Mouse (Mus musculus) embryonic facial prominence, embryonic 13.5 days (tissue): ENCODE results near the gene Sh3bp5. TPM values are rescaled to one million over a fixed set of nuclear protein-coding genes. Genes with fewer than 3 reads are reported as not detected.

Experiments used
- ATAC-seq: fragments of 200-750 bp; cut with Nextera tagmentation; 2 replicates; pipeline ENCODE4 v1.8.0; 2017; ENCODE audit warnings: low read depth; ENCODE audit not compliant: insufficient number of reproducible peaks, insufficient read depth, low FRiP score, low TSS enrichment
- H3K27ac ChIP-seq: fragments of 300-500 bp; sonication (generic); 2 replicates; pipeline ENCODE4 v1.5.1; 2015; ENCODE audit warnings: moderate library complexity, mild to moderate bottlenecking, inconsistent platforms
- H3K27me3 ChIP-seq: fragments of 300-500 bp; sonication (generic); 2 replicates; pipeline ENCODE4 v1.6.1; 2015; ENCODE audit warnings: mild to moderate bottlenecking, inconsistent platforms
- H3K36me3 ChIP-seq: fragments of 300-500 bp; sonication (generic); 2 replicates; pipeline ENCODE4 v1.6.1; 2015; ENCODE audit warnings: mild to moderate bottlenecking, inconsistent platforms
- H3K4me1 ChIP-seq: fragments of 300-500 bp; sonication (generic); 2 replicates; pipeline ENCODE4 v1.6.1; 2015; ENCODE audit warnings: inconsistent platforms
- H3K4me2 ChIP-seq: fragments of 300-500 bp; sonication (generic); 2 replicates; pipeline ENCODE4 v1.6.1; 2015; ENCODE audit warnings: moderate library complexity, mild to moderate bottlenecking, inconsistent platforms
- H3K4me3 ChIP-seq: fragments of 300-500 bp; sonication (generic); 2 replicates; pipeline ENCODE4 v1.5.1; 2015; ENCODE audit warnings: mild to moderate bottlenecking, inconsistent platforms
- H3K9ac ChIP-seq: fragments of 300-500 bp; sonication (generic); 2 replicates; pipeline ENCODE4 v1.6.1; 2015; ENCODE audit warnings: mild to moderate bottlenecking, inconsistent platforms
- H3K9me3 ChIP-seq: fragments of 300-500 bp; sonication (generic); 2 replicates; pipeline ENCODE4 v1.6.1; 2016; ENCODE audit warnings: inconsistent platforms
- WGBS: fragments of 180-500 bp; shearing (Covaris S2); methylation state at CpG from one replicate; pipeline ENCODE4 v1.1.7; 2015; ENCODE audit warnings: mixed read lengths; 5-methylcytosine and 5-hydroxymethylcytosine counted together
- polyA plus RNA-seq: library from polyadenylated mRNA; unstranded; fragments of >200 nt; fragmentation: Nextera tagmentation; extraction: Ambion mirVana; gene quantifications from 2 replicates; pipeline ENCODE4 v1.2.1, GENCODE M21; 2015

The Sh3bp5 gene
- polyA plus RNA-seq, 1 experiment from 2014 or later: 40.1 TPM

GRCm38 (mm10) chr14:31367951-31368350 is 67.9 kb downstream of the Sh3bp5 start:
- no peak for ATAC-seq
- Histone ChIP-seq H3K27me3 (no peaks in the 10 kb centered on the region), H3K4me3 (no peak overlapping the region), H3K27ac (no peak overlapping the region), H3K4me1 (no peaks in the 10 kb centered on the region), H3K4me2 (no peak overlapping the region), H3K36me3 (peaks cover 75% of the 10 kb centered on the region), H3K9ac (no peak overlapping the region), H3K9me3 (no peaks in the 10 kb centered on the region)
- WGBS: 88% methylated on average over 7 of the region's 7 CpGs

DNA sequence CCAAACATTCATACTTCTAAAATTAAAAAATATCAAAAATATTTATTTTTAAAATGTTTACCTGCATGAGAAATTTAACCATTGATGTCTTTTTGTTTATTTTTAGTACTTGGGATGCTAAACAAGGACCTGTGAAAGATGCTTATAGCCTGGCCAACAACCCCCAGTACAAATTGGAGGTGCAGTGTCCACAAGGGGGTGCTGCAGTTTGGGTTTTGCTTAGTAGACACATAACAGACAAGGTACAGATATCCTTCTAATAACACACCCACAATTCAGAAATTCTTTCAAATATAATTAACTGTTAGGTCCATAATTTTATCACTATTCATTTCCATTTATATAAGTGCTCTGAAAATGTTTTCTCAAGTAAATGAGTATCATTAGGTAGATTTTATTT is 70.5 kb downstream of the Sh3bp5 start:
- Histone ChIP-seq H3K27ac (no peak overlapping the region), H3K4me3 (no peak overlapping the region)
- ATAC-seq: no peak

GRCm38 (mm10) chr14:31364589-31364988 is 71.3 kb downstream of the Sh3bp5 start:
- Histone ChIP-seq H3K36me3 (peaks cover 75% of the 10 kb centered on the region), H3K27ac (no peak overlapping the region), H3K27me3 (no peaks in the 10 kb centered on the region), H3K4me2 (no peak overlapping the region), H3K9ac (no peak overlapping the region), H3K9me3 (no peaks in the 10 kb centered on the region), H3K4me3 (no peak overlapping the region), H3K4me1 (no peaks in the 10 kb centered on the region)
- no peak for ATAC-seq
- WGBS: 94% methylated on average over 4 of the region's 4 CpGs

More for the DNA sequence above, 70.5 kb downstream of the Sh3bp5 start:
- H3K4me1 ChIP-seq: no peaks in the 10 kb centered on the region
- peaks cover 76% of the 10 kb centered on the region for H3K36me3 ChIP-seq
- no peaks in the 10 kb centered on the region for H3K27me3 ChIP-seq
- no peaks in the 10 kb centered on the region for H3K9me3 ChIP-seq
- H3K9ac ChIP-seq: no peak overlapping the region
- no peak overlapping the region for H3K4me2 ChIP-seq

DNA sequence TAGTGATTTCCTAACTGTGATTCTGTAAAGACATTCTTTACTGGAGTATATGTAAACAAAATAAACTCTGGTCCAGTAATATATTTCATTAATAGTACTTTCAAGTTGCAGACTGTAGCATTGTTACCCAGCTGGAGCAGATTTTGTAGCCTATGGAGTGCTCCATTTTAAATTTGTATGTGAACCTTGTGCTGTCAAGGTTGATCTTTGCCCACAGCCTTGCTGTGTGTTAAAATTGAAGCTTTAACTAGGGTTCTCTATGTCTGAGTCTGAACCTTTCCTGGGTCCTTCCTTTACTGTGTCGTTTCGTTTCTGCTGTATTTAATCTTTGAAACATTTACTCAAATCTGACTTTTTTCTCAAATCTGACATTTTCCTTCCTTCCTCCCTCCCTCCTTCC is 73.6 kb downstream of the Sh3bp5 start:
- H3K27ac ChIP-seq: no peak overlapping the region
- no peaks in the 10 kb centered on the region for H3K4me1 ChIP-seq
- H3K36me3 ChIP-seq: peaks cover 68% of the 10 kb centered on the region
- ATAC-seq: no peak
- no peak overlapping the region for H3K4me3 ChIP-seq
- no peaks in the 10 kb centered on the region for H3K27me3 ChIP-seq
- no peaks in the 10 kb centered on the region for H3K9me3 ChIP-seq
- no peak overlapping the region for H3K4me2 ChIP-seq
- H3K9ac ChIP-seq: no peak overlapping the region
- WGBS: 92% methylated on average over 2 of the region's 2 CpGs

DNA sequence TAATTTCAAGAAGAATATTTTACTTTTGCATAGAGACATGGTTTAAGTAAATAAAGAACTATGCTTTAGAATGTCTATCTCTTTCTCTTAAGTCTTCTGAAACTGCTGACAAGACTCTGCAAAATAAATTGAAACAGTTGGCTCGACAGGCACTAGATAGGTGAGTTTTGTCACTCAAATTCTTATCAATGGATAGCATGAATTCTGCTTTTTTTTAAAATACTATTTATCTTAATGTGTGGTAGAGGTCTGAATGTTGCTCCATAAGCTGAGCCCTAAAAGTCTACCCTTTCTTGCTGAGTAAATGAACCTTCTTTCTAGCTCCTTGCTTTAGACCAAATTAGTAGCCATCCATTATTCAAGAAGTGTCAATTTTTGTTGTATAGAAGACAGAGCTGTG is 90.5 kb downstream of the Sh3bp5 start:
- ATAC-seq: no peak
- H3K36me3 ChIP-seq: peaks cover 57% of the 10 kb centered on the region
- no peaks in the 10 kb centered on the region for H3K9me3 ChIP-seq

GRCm38 (mm10) chr14:31343241-31343640 is 92.6 kb downstream of the Sh3bp5 start:
- H3K4me1 ChIP-seq: no peaks in the 10 kb centered on the region
- H3K9me3 ChIP-seq: no peaks in the 10 kb centered on the region
- H3K4me3 ChIP-seq: no peak overlapping the region
- H3K36me3 ChIP-seq: peaks cover 42% of the 10 kb centered on the region
- no peak for ATAC-seq
- H3K4me2 ChIP-seq: no peak overlapping the region
- H3K27me3 ChIP-seq: no peaks in the 10 kb centered on the region
- 76% methylated on average over 8 of the region's 8 CpGs for WGBS
- no peak overlapping the region for H3K9ac ChIP-seq
- H3K27ac ChIP-seq: no peak overlapping the region

More for the DNA sequence above, 90.5 kb downstream of the Sh3bp5 start:
- H3K4me1 ChIP-seq: no peaks in the 10 kb centered on the region
- 94% methylated on average over 1 of the region's 1 CpGs for WGBS
- no peak overlapping the region for H3K4me2 ChIP-seq
- no peak overlapping the region for H3K27ac ChIP-seq
- H3K9ac ChIP-seq: no peak overlapping the region
- no peak overlapping the region for H3K4me3 ChIP-seq
- H3K27me3 ChIP-seq: no peaks in the 10 kb centered on the region

- Histone ChIP-seq H3K27me3 (no peaks in the 10 kb centered on the region), H3K4me3 (peak overlapping the region; percentile 86), H3K9me3 (no peaks in the 10 kb centered on the region), H3K4me2 (peak overlapping the region; percentile 71), H3K9ac (peak overlapping the region; percentile 91; the same call in 1 of the 2 replicates), H3K4me1 (peaks cover 4% of the 10 kb centered on the region), H3K27ac (no peak overlapping the region), H3K36me3 (peaks cover 8% of the 10 kb centered on the region)
- ATAC-seq: no peak
Measured at GRCm38 (mm10) chr14:31337947-31338346, 97.9 kb downstream of the Sh3bp5 start.

DNA sequence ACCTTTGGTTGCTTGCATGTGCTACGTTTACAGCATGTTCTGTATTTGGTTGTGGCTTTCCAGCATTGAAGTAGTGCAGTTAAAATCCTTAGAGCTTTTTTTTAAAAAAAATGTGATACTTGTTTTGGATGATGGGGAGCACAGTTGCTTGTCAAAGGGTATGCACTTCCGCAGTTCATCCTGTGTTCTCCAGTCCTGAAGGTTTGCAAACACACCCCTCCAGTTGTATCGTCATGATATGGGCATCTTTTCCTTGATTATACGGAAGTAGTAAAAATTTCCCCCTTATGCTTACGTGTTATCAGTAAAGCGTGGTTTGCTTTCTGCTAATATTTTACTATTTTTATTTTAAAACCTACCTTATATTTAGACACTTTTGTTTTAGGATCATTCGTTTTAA is 98.5 kb downstream of the Sh3bp5 start:
- no peak for ATAC-seq
- H3K27me3 ChIP-seq: no peaks in the 10 kb centered on the region
- peak overlapping the region; percentile 86 for H3K4me3 ChIP-seq
- H3K27ac ChIP-seq: no peak overlapping the region
- 38% methylated on average over 7 of the region's 7 CpGs for WGBS
- peak overlapping the region; percentile 71 for H3K4me2 ChIP-seq
- H3K36me3 ChIP-seq: peaks cover 6% of the 10 kb centered on the region
- peaks cover 4% of the 10 kb centered on the region for H3K4me1 ChIP-seq
- H3K9me3 ChIP-seq: no peaks in the 10 kb centered on the region
- peak overlapping the region; percentile 91 for H3K9ac ChIP-seq

GRCm38 (mm10) chr14:31336369-31337155 is 99.3 kb downstream of the Sh3bp5 start, which contains the start of gene Capn7:
Capn7 (plus strand) TSS chr14:31336638.
- WGBS: under 1% methylated on average over 78 of the region's 78 CpGs
- H3K4me1 ChIP-seq: peaks cover 4% of the 10 kb centered on the region
- H3K4me2 ChIP-seq: peak within 1 kb of the TSS; percentile 71
- H3K9me3 ChIP-seq: no peaks in the 10 kb centered on the region
- no peaks in the 10 kb centered on the region for H3K27me3 ChIP-seq
- H3K9ac ChIP-seq: peak within 1 kb of the TSS; percentile 91
- ATAC-seq: peak; percentile 93
- H3K4me3 ChIP-seq: peak within 1 kb of the TSS; percentile 86
- peaks cover 3% of the 10 kb centered on the region; the same call in 1 of the 2 replicates for H3K36me3 ChIP-seq
- H3K27ac ChIP-seq: peak within 1 kb of the TSS; percentile 93

- H3K9ac ChIP-seq: peak overlapping the region; percentile 91; the same call in 1 of the 2 replicates
- H3K27ac ChIP-seq: no peak overlapping the region
- 63% methylated on average over 3 of the region's 3 CpGs for WGBS
- H3K4me1 ChIP-seq: peaks cover 4% of the 10 kb centered on the region
- no peaks in the 10 kb centered on the region for H3K9me3 ChIP-seq
- ATAC-seq: no peak
- H3K27me3 ChIP-seq: peaks cover 2% of the 10 kb centered on the region; the same call in 1 of the 2 replicates
- peak overlapping the region; percentile 86 for H3K4me3 ChIP-seq
- H3K4me2 ChIP-seq: peak overlapping the region; percentile 71
- H3K36me3 ChIP-seq: no peaks in the 10 kb centered on the region
Measured at GRCm38 (mm10) chr14:31335765-31336164, 100.1 kb downstream of the Sh3bp5 start.

DNA sequence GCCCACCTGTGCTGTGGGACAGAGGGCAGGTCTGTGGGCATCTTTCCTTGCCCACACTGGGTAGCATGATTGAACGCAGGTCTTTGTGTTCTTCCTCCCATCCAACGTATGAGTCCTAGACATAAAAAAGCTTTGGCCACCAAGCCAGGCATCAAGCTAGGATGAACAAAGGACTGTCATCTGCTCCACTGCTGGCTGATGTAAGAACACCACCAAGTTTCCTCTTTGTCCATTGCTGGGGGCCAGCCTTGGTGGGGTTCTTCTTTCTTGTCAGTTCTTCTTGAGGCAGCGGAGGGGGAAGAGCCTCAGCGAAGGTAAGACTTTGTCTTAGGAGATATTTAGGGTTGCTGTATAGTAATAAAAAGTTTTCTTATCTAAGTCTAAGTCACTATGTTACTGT is 104.9 kb downstream of the Sh3bp5 start:
- WGBS: 83% methylated on average over 4 of the region's 4 CpGs
- Histone ChIP-seq H3K36me3 (no peaks in the 10 kb centered on the region), H3K4me2 (no peak overlapping the region), H3K4me1 (no peaks in the 10 kb centered on the region), H3K9ac (no peak overlapping the region), H3K9me3 (no peaks in the 10 kb centered on the region), H3K4me3 (no peak overlapping the region), H3K27me3 (peaks cover 8% of the 10 kb centered on the region; the same call in 1 of the 2 replicates), H3K27ac (no peak overlapping the region)
- ATAC-seq: no peak

GRCm38 (mm10) chr14:31329741-31330140 is 106.1 kb downstream of the Sh3bp5 start:
- H3K4me1 ChIP-seq: no peaks in the 10 kb centered on the region
- H3K36me3 ChIP-seq: no peaks in the 10 kb centered on the region
- H3K4me2 ChIP-seq: no peak overlapping the region
- H3K9ac ChIP-seq: no peak overlapping the region
- no peaks in the 10 kb centered on the region for H3K9me3 ChIP-seq
- peaks cover 9% of the 10 kb centered on the region; the same call in 1 of the 2 replicates for H3K27me3 ChIP-seq
- ATAC-seq: no peak
- no peak overlapping the region for H3K27ac ChIP-seq
- H3K4me3 ChIP-seq: no peak overlapping the region
- 40% methylated on average over 2 of the region's 2 CpGs for WGBS
